Mouse (Mus musculus): ENCODE results near the gene Cel.

- TF ChIP-seq CTCF (conservative IDR thresholded peaks at IDR 0.05; ENCODE audit: low read length) (peak; percentile 97), NANOG (IDR thresholded peaks at IDR 0.05; ENCODE audit: borderline replicate concordance, low read length) (no peak), POU5F1 (IDR thresholded peaks at IDR 0.05; ENCODE audit: borderline replicate concordance, low read length) (no peak)
Measured at GRCm38 (mm10) chr2:28585043-28585571, 21.9 kb upstream of the Cel start.

Data from E14TG2a.4 (cell line).